Mouse (Mus musculus): ENCODE results near the gene Gm29797.
A peak's percentile ranks its signal among the peaks of the same experiment; 100 is the strongest.

Gm29797 gene

DNA sequence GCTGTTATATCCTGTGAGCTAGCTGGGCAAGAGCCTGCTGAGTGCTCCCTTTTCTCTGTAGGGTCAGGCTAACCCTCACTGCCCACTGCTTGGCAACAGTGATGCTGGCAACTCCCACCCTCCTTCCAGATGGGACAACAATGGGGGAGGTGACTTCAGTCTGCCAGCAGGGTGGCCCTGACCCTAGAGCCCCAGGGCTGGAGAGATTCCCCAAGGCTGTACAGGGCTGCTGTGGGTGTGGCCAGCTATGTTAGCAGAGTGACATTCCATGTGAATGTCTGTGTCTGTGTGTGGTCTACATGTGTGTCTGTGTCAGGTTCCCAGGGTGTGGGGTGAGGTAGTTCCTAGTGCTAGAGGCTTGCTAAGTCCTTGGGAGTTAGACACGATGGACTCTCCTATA is 16.7 kb downstream of the Gm29797 start:
- DNase-seq (ENCODE audit: low read depth, low spot score), result peak; percentile 65

DNA sequence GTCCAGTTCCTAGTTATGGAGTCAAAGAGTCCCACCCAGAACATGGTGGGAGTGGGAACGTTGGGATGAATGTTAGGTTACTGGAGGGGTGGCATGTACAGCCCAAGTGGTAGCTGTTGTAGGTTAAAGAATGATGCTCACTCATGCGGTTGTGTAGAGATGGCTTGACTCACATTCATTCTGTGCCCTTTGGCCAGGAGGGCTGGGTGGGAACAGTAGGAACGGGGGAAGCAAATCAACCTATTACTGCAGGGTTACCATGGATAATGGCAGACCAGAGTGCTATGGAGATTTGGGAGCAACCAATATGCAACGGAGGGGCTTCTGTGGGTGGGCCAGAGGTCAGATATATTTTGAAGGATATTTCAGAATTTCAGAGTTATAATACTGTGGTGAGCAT is 18.1 kb downstream of the Gm29797 start:
- DNase-seq (ENCODE audit: low read depth, low spot score), result no peak

DNA sequence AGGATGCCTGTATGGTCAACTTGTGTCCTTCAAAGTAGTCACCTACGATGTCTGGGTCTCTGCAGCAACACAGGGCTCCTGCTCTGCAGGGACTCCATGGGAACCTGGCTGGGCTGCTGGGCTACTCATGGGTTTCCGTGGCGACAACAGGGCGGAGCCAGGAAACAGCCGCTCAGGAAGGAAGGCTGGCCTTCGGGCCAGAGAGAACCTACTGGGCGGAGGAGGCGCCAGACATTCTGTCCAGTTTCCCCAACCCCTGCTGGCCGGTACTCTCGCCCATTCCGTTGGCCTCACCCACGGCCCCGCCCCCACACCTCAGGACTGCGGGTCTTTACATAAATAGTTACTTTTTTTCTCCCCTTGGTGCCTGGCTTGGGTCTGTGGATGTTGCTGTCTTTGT is 18.6 kb downstream of the Gm29797 start:
- peak; percentile 58 for DNase-seq (ENCODE audit: low read depth, low spot score)

DNA sequence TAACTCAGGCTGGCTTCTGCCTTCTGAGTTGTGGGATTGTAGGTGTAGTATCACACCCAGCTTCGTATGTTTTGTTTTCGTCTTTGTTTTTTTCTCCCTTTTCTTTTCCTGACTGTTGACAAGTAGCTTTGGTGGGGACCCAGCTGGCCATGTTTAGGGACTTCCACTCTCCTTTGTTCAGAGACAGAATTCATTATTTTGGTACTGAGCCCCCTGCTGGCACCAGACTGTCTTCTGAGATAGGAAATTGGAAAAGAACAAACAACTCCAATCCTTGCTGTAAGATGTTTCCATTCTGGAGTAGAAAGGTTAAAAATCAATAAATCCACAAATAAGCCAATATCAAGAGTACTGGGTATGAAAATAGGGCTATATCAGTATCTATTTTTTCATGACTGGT is 19.6 kb downstream of the Gm29797 start:
- no peak for DNase-seq (ENCODE audit: low read depth, low spot score)

DNA sequence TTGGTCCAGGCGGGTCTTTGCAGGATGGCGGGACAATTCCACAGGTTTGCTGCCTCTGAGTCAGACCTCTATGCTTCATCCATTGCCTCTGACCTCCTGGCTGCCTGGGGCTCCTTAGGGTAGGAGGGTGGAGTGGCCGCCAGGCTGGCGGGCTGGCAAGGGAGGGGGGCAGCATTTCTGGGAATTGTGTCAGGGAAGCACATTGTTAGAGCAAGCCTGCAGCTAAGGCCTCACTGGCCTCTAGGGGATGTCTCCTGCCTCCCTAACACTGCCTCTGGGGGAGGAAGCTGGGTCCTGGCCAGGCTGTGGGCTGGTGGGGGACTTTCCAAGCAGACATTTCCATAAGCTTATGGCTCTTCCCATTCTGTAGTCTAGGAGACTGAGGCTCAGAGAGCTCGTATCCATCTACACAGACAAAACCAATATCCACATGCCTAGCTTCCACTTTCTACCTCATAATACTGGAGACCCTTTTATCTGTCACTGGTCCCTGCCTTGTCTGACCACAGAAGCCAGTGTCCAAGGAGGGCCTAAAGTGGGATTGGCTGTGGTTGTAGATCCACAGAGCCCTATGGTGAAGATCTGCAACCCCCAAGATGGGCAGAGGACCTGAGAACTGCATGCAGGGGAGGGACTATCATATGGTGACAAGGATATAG is 20.4 kb downstream of the Gm29797 start:
- peak; percentile 27 for DNase-seq (ENCODE audit: low read depth, low spot score)

DNA sequence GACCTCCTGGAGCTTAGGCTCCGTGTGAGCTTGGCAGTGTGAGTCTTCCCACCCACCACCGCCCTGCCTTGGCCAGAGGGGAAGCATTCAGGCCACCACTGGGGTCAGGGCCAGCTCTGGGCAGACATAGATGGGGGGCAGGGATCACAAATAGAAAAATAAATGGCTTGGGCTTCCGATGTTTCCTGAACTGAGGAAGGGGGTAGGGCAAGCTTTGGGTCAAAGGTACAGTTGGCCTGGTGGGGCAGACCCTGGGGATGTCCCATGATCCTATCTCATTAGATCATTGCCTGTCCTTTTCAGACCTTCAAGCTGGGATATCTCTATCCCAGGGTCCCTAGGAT is 20.9 kb downstream of the Gm29797 start:
- no peak for DNase-seq (ENCODE audit: low read depth, low spot score)

DNA sequence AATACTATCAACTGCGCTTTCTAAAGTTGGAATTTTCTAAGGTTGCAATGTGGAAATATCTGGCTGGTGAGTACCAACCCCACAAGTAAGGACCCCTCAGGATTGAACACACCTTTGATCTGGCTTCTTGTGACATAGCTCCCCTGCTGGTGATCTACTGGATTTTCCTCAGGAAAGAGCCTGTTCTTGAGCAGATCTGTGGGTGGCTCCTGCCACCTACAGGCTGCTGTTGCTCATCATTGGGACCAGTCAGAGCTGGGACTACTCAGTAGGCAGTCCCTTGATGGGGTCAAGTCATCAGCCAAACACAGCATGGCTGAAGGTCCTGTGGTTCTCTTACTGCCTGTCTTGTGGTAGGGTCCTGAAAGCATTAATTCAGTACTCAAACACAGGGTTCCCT is 21.9 kb downstream of the Gm29797 start:
- peak; percentile 93 for DNase-seq (ENCODE audit: low read depth, low spot score)

DNA sequence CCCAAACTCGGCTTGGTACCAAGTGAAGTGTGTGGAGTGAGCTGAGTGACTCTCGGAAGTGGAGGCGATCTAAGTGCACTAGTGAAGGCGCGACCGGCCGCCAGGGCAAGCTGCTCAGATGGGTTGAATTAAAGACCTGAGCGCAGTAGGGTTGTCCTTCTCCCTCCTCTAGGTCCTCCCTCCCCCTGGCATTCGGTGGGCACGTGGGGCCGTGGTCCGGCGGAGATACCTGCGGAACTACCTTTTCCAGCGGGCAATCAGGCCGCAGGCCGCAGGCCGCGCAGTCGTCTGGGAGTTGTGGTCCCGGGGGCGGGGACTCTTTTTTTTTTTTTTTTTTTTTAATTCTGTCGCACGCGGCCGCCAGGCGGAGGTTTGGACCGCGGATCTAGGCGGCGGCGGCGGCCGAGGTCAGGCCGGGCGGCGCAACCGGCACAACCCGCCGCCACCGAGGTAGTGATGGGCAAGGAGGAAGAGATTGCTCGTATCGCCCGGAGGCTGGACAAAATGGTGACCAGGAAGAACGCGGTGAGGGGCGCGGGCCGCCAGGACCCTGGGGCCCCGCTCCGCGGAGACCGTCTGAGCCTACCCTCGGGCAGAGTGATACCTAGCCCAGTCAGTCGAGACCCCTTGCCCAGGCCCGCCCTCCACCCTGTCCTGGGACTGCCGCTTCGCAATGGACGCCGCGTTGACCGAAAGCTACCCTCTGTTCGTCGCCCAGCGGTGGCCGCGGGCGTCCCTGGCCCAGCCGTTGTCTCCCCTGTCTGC is 23.3 kb downstream of the Gm29797 start, which contains the start of gene Tcea2:
Tcea2 (plus strand) TSS at position 360 of the 765 bp plus-strand sequence.
- DNase-seq (ENCODE audit: low read depth, low spot score), result peak; percentile 80

DNA sequence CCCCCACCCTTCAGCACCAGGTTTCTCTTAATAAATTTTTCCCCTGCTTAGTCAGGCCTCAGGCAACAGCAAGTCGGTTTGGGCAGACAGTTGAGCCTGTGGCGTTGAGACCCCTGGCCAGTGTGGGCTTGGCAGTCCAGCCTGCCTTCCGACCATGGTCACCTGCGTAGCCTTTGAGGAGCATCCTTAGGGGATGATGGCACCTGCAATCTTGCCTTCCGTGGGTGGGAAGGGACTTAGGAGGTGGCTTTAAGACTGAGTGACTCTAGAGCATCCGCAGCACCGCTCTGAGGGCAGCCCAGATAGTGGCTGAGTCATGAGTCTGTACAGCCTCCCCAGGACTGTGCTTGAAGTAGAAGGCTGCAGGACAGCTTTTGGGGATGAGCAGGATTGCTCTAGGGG is 23.9 kb downstream of the Gm29797 start:
- no peak for DNase-seq (ENCODE audit: low read depth, low spot score)

DNA sequence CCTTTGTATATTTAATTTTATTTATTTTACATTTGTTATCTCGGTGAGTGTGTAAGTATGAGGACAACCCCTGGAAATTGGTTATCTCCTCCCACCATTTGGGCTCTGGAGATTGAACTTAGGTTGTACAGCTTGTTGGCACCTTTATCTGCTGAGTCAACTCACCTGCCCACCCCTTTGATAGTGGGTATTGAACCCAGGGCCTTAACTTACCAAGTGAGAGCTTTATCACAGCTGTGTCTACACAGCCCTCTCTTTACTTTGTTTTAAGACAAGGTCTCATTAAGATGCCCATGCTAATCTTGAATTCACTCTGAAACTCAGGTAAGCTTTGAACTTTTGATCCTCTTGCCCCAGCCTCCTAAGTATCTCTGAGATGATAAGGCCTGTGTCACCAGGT is 25.1 kb downstream of the Gm29797 start:
- DNase-seq (ENCODE audit: low read depth, low spot score), result no peak

DNA sequence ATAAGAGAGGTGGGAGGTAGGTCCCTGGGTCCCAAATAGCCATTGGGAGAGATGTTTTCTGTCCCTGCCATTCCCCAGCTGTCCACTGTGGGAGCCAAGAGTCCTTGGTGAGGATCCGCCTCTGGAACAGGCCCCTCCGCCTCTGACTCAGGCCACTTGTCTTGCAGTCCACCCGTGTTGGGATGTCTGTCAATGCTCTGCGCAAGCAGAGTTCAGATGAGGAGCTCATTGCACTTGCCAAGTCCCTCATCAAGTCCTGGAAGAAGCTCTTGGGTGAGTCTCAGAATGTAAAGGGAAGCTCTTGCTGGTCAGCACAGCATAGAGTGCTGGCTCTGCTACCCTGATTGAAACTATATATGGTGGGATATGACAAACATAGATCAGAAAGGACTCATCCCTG is 26.5 kb downstream of the Gm29797 start:
- DNase-seq (ENCODE audit: low read depth, low spot score), result no peak

DNA sequence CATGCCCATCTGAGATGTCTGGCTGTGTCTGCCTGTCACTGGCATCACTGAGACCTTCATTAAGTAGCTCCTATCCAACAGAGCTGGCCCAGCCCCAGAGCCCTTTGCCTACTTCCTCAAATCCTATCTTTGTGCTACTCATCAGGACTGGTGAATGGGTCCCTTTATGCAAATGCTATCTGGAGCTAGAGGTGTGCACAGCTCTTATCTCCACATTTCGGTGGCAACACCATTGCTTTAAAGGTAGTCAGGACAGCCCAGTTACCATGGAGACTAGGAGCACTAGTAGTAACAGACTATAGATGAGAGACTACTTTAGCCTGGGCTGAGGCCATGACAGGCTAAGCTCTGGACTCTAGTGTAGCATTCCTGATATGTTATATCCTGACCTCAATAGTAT is 27.9 kb downstream of the Gm29797 start:
- no peak for DNase-seq (ENCODE audit: low read depth, low spot score)

DNA sequence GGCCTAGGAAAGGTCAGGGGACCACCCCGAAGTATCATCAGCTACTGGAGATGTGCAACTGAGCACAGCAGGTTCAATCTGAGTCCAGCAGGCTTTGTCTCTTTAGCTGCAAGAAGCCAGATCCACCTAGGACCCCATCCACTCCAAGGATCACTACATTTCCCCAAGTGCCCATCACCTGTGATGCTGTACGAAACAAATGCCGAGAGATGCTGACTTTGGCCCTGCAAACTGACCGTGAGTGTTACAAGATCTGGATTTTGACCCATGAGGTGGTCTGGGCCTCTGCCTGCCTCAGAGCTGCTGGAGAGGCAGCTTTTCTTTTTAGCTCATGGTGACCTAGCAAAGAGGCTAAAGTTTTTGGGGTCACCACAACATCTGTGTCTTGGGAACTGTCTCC is 28.9 kb downstream of the Gm29797 start:
- DNase-seq (ENCODE audit: low read depth, low spot score), result no peak

DNA sequence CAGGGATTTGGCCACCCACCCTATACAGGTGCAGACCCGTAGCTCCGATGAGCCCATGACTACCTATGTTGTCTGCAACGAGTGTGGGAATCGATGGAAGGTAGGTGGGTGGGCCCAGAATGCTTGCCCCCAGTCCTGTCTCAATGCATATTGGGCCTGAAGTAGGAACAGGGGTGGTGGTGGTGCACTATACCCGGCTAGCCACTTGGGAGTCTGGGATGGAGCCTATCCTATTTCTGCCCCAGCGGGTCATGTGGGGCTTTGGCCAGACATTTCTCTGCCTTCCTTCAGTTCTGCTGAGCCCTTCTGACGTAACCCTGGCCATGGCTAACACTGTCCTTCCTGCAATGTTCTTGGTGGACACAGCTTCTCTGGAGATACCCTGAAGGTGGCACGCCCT is 30.8 kb downstream of the Gm29797 start:
- DNase-seq (ENCODE audit: low read depth, low spot score), result no peak

DNA sequence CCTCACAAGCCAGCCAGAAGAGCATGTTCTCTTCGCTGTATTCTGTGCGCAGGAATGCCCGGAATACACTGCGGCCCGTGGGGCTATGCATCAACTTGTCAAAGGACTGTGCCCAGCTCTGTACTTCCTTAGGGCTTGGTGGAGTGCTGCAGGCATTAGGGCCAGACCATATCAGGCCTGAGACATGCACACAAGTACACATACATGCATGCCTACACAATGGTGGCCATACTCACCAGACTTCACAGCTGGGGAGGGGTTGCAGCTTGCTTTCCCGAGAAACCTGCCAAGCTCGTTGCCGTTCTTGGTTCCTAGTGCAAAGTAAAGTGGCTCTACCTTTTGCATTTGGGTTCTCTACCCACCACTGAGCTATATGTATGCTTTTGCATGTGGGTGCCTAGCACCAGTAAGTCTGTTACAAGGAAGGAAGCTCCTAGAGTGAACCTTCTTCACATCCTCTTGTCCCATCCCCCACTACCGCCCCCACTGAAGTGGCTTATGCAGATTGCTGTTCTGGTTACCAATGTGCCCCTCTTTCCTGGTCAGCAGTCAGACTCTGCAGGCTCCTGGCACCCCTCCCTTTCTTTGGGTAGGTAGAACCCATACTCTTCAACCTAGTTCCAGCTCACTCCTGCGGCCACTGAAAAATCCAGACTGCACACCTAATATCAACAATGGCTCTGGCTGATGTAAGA is 32.8 kb downstream of the Gm29797 start:
- no peak for DNase-seq (ENCODE audit: low read depth, low spot score)

DNA sequence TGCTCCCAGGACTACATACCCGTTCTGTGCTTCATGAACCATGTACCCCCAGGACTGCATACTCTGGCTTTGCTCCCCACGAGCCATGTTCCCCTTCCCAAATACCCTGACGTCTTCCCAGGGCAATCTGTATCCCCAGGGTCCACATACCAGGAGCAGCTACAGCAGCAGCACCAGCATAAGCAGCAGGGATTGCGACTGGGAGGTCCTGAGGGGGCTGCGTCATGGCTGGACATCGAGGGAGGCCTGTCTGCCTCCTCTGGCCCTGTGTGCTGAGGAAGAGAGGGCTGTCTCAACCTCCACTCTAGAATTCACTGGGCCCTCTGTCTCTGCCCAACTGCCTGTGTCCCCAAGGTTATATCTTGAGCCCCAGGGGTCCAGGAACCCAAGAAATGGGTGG is 34.2 kb downstream of the Gm29797 start:
- no peak for DNase-seq (ENCODE audit: low read depth, low spot score)

DNA sequence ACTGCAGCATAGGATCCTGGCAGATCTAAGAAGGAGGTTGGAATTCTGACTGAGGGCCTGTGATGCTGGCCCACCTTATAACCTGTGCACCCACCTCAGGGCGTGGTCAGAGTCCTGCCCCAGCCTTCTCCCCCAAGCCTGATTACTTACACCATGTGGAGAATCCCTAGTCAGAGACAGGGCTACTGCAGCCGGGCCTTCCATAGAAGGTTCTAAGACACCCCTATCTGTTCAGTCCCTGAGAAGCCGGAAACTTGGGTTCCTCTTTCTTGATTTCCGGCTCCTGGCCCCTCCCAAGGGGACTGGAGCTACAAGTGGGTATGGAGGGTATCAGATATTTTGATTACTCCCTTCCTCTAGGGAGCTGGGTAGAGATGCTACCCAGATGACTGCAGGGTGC is 34.7 kb downstream of the Gm29797 start:
- no peak for DNase-seq (ENCODE audit: low read depth, low spot score)

DNA sequence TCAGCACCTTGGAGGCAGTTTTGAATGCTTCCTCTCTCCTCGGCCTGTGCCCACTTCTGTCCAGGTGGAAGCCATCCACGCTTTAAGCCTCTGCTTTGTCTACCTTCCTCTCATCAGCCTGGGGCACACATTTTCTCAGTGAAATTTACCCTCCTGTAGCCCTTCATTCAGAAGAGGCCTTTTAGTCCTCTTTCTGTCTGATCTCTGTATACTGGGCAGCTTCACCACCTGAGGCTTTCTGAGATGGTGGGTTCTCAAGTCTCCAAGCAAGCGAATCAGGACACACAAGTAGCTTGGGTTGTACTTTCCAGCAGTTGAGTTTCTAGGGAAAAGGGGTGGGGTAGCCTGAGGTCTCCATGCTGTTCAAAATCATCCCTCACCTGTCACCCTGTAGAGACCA is 35.5 kb downstream of the Gm29797 start:
- no peak for DNase-seq (ENCODE audit: low read depth, low spot score)

DNA sequence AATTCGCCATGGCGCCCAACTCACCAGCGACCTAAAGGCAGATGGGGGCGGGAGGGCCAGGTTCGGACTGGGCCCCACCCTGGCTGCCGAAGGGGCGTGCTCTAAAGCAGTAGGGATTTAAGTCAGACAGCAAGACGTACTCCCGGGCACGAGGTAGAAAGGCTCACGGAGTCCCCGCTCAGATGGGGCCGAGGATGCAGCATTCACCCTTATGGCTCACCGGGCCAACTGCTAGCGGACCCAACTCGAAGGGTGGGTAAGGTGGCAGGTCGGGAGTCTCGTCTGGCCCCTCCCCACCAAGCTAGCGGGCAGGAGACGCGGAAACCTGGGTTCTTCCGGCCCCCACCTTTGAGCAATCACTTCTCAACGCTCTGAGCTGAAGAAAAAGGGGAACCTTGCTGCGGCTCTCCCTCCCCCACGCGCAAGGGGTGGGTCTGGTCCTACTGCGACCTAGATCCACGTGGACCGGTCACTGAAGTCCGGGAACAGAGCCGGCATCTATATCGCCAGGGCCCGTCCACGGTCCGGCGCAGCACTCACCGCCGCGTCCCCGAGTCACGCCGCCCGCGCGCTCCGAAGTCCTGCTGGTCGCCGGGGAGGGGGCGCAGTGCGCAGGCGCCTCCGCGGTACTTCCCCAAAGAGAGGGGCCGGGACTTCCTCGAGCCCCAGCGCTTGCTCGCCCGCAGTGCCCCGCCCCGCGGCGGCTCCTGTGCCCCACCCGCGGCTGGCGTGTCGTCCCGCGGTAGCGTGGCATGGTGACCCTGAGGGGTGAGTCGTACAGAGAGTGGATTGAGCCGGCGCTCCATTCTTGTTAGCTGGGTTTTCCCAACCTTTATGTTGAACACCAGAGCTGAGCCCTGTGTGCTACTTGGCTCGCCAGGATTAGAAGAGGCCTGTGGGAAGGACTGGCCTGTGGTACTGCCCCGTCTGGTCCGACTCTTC is 36.8 kb downstream of the Gm29797 start, which contains the start of gene Rgs19:
Rgs19 (minus strand) TSS at position 639 of the 942 bp plus-strand sequence.
- DNase-seq (ENCODE audit: low read depth, low spot score), result peak; percentile 81

DNA sequence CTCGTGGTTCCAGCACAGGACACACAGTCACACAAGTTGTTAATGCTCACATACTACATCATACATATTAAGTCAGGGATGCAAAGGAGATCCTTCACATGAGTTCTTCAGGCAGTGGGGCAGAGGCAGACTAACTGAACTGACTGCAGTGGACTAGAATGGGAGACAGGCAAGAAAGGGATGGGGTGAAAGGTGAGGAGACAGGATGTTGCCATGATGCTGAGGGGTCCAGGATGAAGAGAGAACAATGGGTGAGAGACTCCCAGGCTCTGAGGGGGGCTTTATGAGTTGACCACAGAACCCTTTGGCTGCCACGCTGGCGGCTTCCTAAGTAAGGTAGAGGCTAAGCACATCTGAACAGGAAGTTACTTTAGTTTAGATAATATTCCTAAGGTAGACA is 37.7 kb downstream of the Gm29797 start:
- DNase-seq (ENCODE audit: low read depth, low spot score), result no peak

DNA sequence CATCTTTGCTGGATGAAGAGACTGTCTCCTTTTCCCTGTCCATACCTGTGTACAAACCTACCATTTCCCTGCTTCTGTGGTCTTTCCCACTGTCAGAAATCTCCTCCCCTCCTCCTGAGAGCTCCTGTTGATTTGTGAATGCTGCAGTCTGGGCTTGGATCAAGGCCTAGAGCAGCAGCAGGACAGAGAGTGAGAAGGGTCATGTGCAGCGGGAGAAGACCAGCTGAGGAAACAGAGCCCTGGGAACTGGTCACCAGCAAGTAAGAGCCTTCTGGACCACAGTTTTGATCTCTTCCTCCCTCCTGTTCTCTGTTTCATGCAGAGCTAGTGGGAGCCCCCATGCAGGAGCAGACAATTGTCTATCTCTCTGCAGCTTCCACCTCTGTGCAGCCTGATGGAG is 38.9 kb downstream of the Gm29797 start:
- DNase-seq (ENCODE audit: low read depth, low spot score), result no peak
